Mouse (Mus musculus) thymus, adult 2 months (tissue): ENCODE data around the gene Dst.

Source experiments
- CTCF ChIP-seq: fragments of 200-500 bp; IDR thresholded peaks from 2 replicates; pipeline ENCODE4 v1.5.1; 2012; ENCODE audit warnings: mild to moderate bottlenecking, control low read depth, low read length, moderate library complexity, borderline replicate concordance; ENCODE audit not compliant: control insufficient read depth, poor library complexity, insufficient read depth; ENCODE audit errors: extremely low read depth
- POLR2A ChIP-seq: fragments of 200-500 bp; IDR thresholded peaks from 2 replicates; pipeline ENCODE4 v1.6.1; 2012; ENCODE audit warnings: mild to moderate bottlenecking, low read length, control low read depth, moderate library complexity; ENCODE audit not compliant: control insufficient read depth, poor library complexity, insufficient read depth; ENCODE audit errors: extremely low read depth

- TF ChIP-seq CTCF (no peak), POLR2A (no peak)
Observed at GRCm38 (mm10) chr1:34307191-34307590, 399.2 kb downstream of the Dst start.
